Mouse (Mus musculus): ENCODE results near the gene Trio. TPM values are rescaled to one million over a fixed set of nuclear protein-coding genes. Genes with fewer than 3 reads are reported as not detected.

Trio gene
- polyA plus RNA-seq, 1 experiment from 2014 or later: 25.5 TPM

- peaks cover 41% of the 10 kb centered on the region for H3K4me1 ChIP-seq (replicated peaks)
- H3K4me3 ChIP-seq: no peak overlapping the region
- DNase-seq (ENCODE audit: low spot score): no peak
- 68% methylated on average over 18 of the region's 18 CpGs for WGBS
- H3K27ac ChIP-seq: peak overlapping the region; percentile 56; the same call in 1 of the 2 replicates
- peaks cover 98% of the 10 kb centered on the region for H3K36me3 ChIP-seq
- no peaks in the 10 kb centered on the region for H3K27me3 ChIP-seq (ENCODE audit: insufficient read depth, poor library complexity, severe bottlenecking)
- no peaks in the 10 kb centered on the region for H3K9me3 ChIP-seq
Observed at GRCm38 (mm10) chr15:27803568-27804345, 221.9 kb downstream of the Trio start.

- Histone ChIP-seq H3K27ac (peak overlapping the region; percentile 35; the same call in 1 of the 2 replicates), H3K4me3 (no peak overlapping the region), H3K36me3 (peaks cover 99% of the 10 kb centered on the region), H3K27me3 (ENCODE audit: insufficient read depth, poor library complexity, severe bottlenecking) (no peaks in the 10 kb centered on the region), H3K4me1 (replicated peaks) (peaks cover 44% of the 10 kb centered on the region), H3K9me3 (no peaks in the 10 kb centered on the region)
- DNase-seq (ENCODE audit: low spot score): no peak
- 77% methylated on average over 12 of the region's 12 CpGs for WGBS
Observed at GRCm38 (mm10) chr15:27802243-27802642, 223.4 kb downstream of the Trio start.

- no peak for DNase-seq (ENCODE audit: low spot score)
- WGBS: 62% methylated on average over 4 of the region's 4 CpGs
- Histone ChIP-seq H3K27ac (no peak overlapping the region), H3K4me3 (no peak overlapping the region), H3K4me1 (replicated peaks) (peaks cover 45% of the 10 kb centered on the region), H3K36me3 (peaks cover 99% of the 10 kb centered on the region), H3K27me3 (ENCODE audit: insufficient read depth, poor library complexity, severe bottlenecking) (no peaks in the 10 kb centered on the region), H3K9me3 (no peaks in the 10 kb centered on the region)
Observed at GRCm38 (mm10) chr15:27801177-27801576, 224.5 kb downstream of the Trio start.

- Histone ChIP-seq H3K4me3 (no peak overlapping the region), H3K27ac (peak overlapping the region; percentile 74; the same call in 1 of the 2 replicates), H3K36me3 (peaks cover 71% of the 10 kb centered on the region), H3K4me1 (replicated peaks) (peaks cover 47% of the 10 kb centered on the region), H3K9me3 (no peaks in the 10 kb centered on the region), H3K27me3 (ENCODE audit: insufficient read depth, poor library complexity, severe bottlenecking) (no peaks in the 10 kb centered on the region)
- 71% methylated on average over 20 of the region's 20 CpGs for WGBS
- no peak for DNase-seq (ENCODE audit: low spot score)
Observed at GRCm38 (mm10) chr15:27797480-27798155, 228.0 kb downstream of the Trio start.

- no peak for DNase-seq (ENCODE audit: low spot score)
- H3K4me3 ChIP-seq: no peak overlapping the region
- H3K27me3 ChIP-seq (ENCODE audit: insufficient read depth, poor library complexity, severe bottlenecking): no peaks in the 10 kb centered on the region
- WGBS: 81% methylated on average over 7 of the region's 7 CpGs
- peaks cover 63% of the 10 kb centered on the region for H3K36me3 ChIP-seq
- peak overlapping the region; percentile 74 for H3K27ac ChIP-seq
- H3K4me1 ChIP-seq (replicated peaks): peaks cover 51% of the 10 kb centered on the region
- no peaks in the 10 kb centered on the region for H3K9me3 ChIP-seq
Observed at GRCm38 (mm10) chr15:27796868-27797222, 228.8 kb downstream of the Trio start.

- Histone ChIP-seq H3K27me3 (ENCODE audit: insufficient read depth, poor library complexity, severe bottlenecking) (no peaks in the 10 kb centered on the region), H3K27ac (peak overlapping the region; percentile 74), H3K9me3 (no peaks in the 10 kb centered on the region), H3K4me1 (replicated peaks) (peaks cover 49% of the 10 kb centered on the region), H3K4me3 (no peak overlapping the region), H3K36me3 (peaks cover 60% of the 10 kb centered on the region)
- 82% methylated on average over 22 of the region's 22 CpGs for WGBS
- no peak for DNase-seq (ENCODE audit: low spot score)
Observed at GRCm38 (mm10) chr15:27795942-27796867, 229.4 kb downstream of the Trio start.

- peaks cover 31% of the 10 kb centered on the region for H3K36me3 ChIP-seq
- WGBS: 52% methylated on average over 6 of the region's 6 CpGs
- peak overlapping the region; percentile 76 for H3K27ac ChIP-seq
- H3K9me3 ChIP-seq: no peaks in the 10 kb centered on the region
- H3K4me1 ChIP-seq (replicated peaks): peaks cover 59% of the 10 kb centered on the region
- no peak overlapping the region for H3K4me3 ChIP-seq
- H3K27me3 ChIP-seq (ENCODE audit: insufficient read depth, poor library complexity, severe bottlenecking): no peaks in the 10 kb centered on the region
- DNase-seq (ENCODE audit: low spot score): no peak
Observed at GRCm38 (mm10) chr15:27793284-27793683, 232.4 kb downstream of the Trio start.

- Histone ChIP-seq H3K4me1 (replicated peaks) (peaks cover 66% of the 10 kb centered on the region), H3K27me3 (ENCODE audit: insufficient read depth, poor library complexity, severe bottlenecking) (no peaks in the 10 kb centered on the region), H3K27ac (peak overlapping the region; percentile 76; the same call in 1 of the 2 replicates), H3K36me3 (peaks cover 27% of the 10 kb centered on the region), H3K9me3 (no peaks in the 10 kb centered on the region), H3K4me3 (no peak overlapping the region)
- no peak for DNase-seq (ENCODE audit: low spot score)
- WGBS: 69% methylated on average over 11 of the region's 11 CpGs
Observed at GRCm38 (mm10) chr15:27792473-27792872, 233.2 kb downstream of the Trio start.

GRCm38 (mm10) chr15:27791141-27791540 is 234.5 kb downstream of the Trio start:
- H3K27ac ChIP-seq: no peak overlapping the region
- peaks cover 70% of the 10 kb centered on the region for H3K4me1 ChIP-seq (replicated peaks)
- peaks cover 14% of the 10 kb centered on the region for H3K36me3 ChIP-seq
- WGBS: 89% methylated on average over 5 of the region's 5 CpGs
- no peaks in the 10 kb centered on the region for H3K9me3 ChIP-seq
- DNase-seq (ENCODE audit: low spot score): no peak
- no peak overlapping the region for H3K4me3 ChIP-seq
- no peaks in the 10 kb centered on the region for H3K27me3 ChIP-seq (ENCODE audit: insufficient read depth, poor library complexity, severe bottlenecking)

- peaks cover 11% of the 10 kb centered on the region for H3K36me3 ChIP-seq
- H3K4me3 ChIP-seq: no peak overlapping the region
- WGBS: 91% methylated on average over 6 of the region's 6 CpGs
- no peaks in the 10 kb centered on the region for H3K27me3 ChIP-seq (ENCODE audit: insufficient read depth, poor library complexity, severe bottlenecking)
- H3K9me3 ChIP-seq: no peaks in the 10 kb centered on the region
- peaks cover 73% of the 10 kb centered on the region for H3K4me1 ChIP-seq (replicated peaks)
- H3K27ac ChIP-seq: no peak overlapping the region
- DNase-seq (ENCODE audit: low spot score): no peak
Observed at GRCm38 (mm10) chr15:27790699-27791098, 234.9 kb downstream of the Trio start.

GRCm38 (mm10) chr15:27789325-27789724 is 236.3 kb downstream of the Trio start:
- Histone ChIP-seq H3K27ac (peak overlapping the region; percentile 50), H3K27me3 (ENCODE audit: insufficient read depth, poor library complexity, severe bottlenecking) (no peaks in the 10 kb centered on the region), H3K4me1 (replicated peaks) (peaks cover 80% of the 10 kb centered on the region), H3K9me3 (no peaks in the 10 kb centered on the region), H3K4me3 (no peak overlapping the region), H3K36me3 (peaks cover 11% of the 10 kb centered on the region)
- no peak for DNase-seq (ENCODE audit: low spot score)
- WGBS: 84% methylated on average over 3 of the region's 3 CpGs

- DNase-seq (ENCODE audit: low spot score): peak; percentile 49
- WGBS: 44% methylated on average over 17 of the region's 17 CpGs
- H3K4me1 ChIP-seq (replicated peaks): peaks cover 82% of the 10 kb centered on the region
Observed at GRCm38 (mm10) chr15:27788122-27788759, 237.4 kb downstream of the Trio start.

More at GRCm38 (mm10) chr15:27788122-27788759, 237.4 kb downstream of the Trio start:
- Histone ChIP-seq H3K4me3 (peak overlapping the region; percentile 39), H3K27me3 (ENCODE audit: insufficient read depth, poor library complexity, severe bottlenecking) (no peaks in the 10 kb centered on the region), H3K9me3 (no peaks in the 10 kb centered on the region), H3K27ac (peak overlapping the region; percentile 78), H3K36me3 (peaks cover 7% of the 10 kb centered on the region; the same call in 1 of the 2 replicates)

All from hindbrain, embryonic 10.5 days (tissue).